Mouse (Mus musculus) forebrain, postnatal 0 days (tissue): Measurements from ENCODE around the gene Taf5l. TPM values are rescaled to one million over a fixed set of nuclear protein-coding genes. Genes with fewer than 3 reads are reported as not detected.
A peak's percentile ranks its signal among the peaks of the same experiment; 100 is the strongest.

Experiments
- ATAC-seq: fragments of 200-750 bp; cut with Nextera tagmentation; 2 replicates; pipeline ENCODE4 v1.8.0; 2017; ENCODE audit warnings: mild to moderate bottlenecking, moderate library complexity
- DNase-seq: peaks from one replicate; pipeline ENCODE4 v3.0.0-alpha.2; 2015
- H3K27ac ChIP-seq: fragments of 300-500 bp; sonication (generic); 2 replicates; pipeline ENCODE4 v1.5.1; 2014; ENCODE audit warnings: low read depth, mild to moderate bottlenecking, antibody characterized with exemption, low read length, moderate library complexity, mixed read lengths
- H3K27me3 ChIP-seq: fragments of 300-500 bp; sonication (generic); 2 replicates; pipeline ENCODE4 v1.6.1; 2014; ENCODE audit warnings: mild to moderate bottlenecking, low read length, mixed read lengths; ENCODE audit not compliant: insufficient read depth
- H3K36me3 ChIP-seq: fragments of 300-500 bp; sonication (generic); 2 replicates; pipeline ENCODE4 v1.6.1; 2014; ENCODE audit warnings: mild to moderate bottlenecking, moderate library complexity; ENCODE audit not compliant: insufficient read depth
- H3K4me1 ChIP-seq: fragments of 300-500 bp; sonication (generic); 2 replicates; pipeline ENCODE4 v1.6.1; 2014; ENCODE audit warnings: antibody characterized with exemption; ENCODE audit not compliant: insufficient read depth
- H3K4me2 ChIP-seq: fragments of 300-500 bp; sonication (generic); 2 replicates; pipeline ENCODE4 v1.6.1; 2014; ENCODE audit warnings: low read depth, mild to moderate bottlenecking, moderate library complexity
- H3K4me3 ChIP-seq: fragments of 300-500 bp; sonication (generic); 2 replicates; pipeline ENCODE4 v1.5.1; 2014; ENCODE audit warnings: low read depth, low read length, mixed read lengths
- H3K9ac ChIP-seq: fragments of 300-500 bp; sonication (generic); 2 replicates; pipeline ENCODE4 v1.6.1; 2014; ENCODE audit warnings: mild to moderate bottlenecking
- H3K9me3 ChIP-seq: fragments of 300-500 bp; sonication (generic); 2 replicates; pipeline ENCODE4 v1.6.1; 2016; ENCODE audit warnings: low read length
- CTCF ChIP-seq: sonication (generic); IDR thresholded peaks from 2 replicates; pipeline ENCODE4 v1.5.1; 2016; ENCODE audit warnings: antibody characterized with exemption, control low read depth, low read depth
- WGBS: fragments of 180-500 bp; shearing (Covaris S2); extraction: QIAGEN DNeasy Blood & Tissue Kit; methylation state at CpG from one replicate; pipeline ENCODE4 v1.1.7; 2014; 5-methylcytosine and 5-hydroxymethylcytosine counted together
- polyA plus RNA-seq: library from polyadenylated mRNA; unstranded; fragments of >200 nt; fragmentation: Nextera tagmentation; extraction: Ambion mirVana; gene quantifications from 2 replicates; pipeline ENCODE4 v1.2.1, GENCODE M21; 2015
- total RNA-seq: library from RNA; depleted of rRNA; stranded (reverse); fragments of >200 nt; gene quantifications from 2 replicates; pipeline ENCODE4 v1.2.3, GENCODE M21; 2014

Gene Taf5l
- total and polyA plus RNA-seq, 2 experiments from 2014 or later: 24.4 to 39.8 TPM

- H3K36me3 ChIP-seq: 0 out of 2 replicates have a peak, but pooled peaks cover 11% of the 10 kb centered on the region
- no peak overlapping the region for H3K9ac ChIP-seq
- no peak overlapping the region for H3K27ac ChIP-seq
- no peaks in the 10 kb centered on the region for H3K9me3 ChIP-seq
- no peak overlapping the region for H3K4me2 ChIP-seq
- H3K4me1 ChIP-seq: no peaks in the 10 kb centered on the region
- no peaks in the 10 kb centered on the region for H3K27me3 ChIP-seq
- no peak for ATAC-seq
- H3K4me3 ChIP-seq: no peak overlapping the region
- 65% methylated on average over 8 of the region's 8 CpGs for WGBS
- peak; percentile 19 for DNase-seq
- peak; percentile 44 for TF ChIP-seq CTCF
These were observed 28.6 kb downstream of the Taf5l start for GRCm38 (mm10) chr8:123992587-123992986.

DNA sequence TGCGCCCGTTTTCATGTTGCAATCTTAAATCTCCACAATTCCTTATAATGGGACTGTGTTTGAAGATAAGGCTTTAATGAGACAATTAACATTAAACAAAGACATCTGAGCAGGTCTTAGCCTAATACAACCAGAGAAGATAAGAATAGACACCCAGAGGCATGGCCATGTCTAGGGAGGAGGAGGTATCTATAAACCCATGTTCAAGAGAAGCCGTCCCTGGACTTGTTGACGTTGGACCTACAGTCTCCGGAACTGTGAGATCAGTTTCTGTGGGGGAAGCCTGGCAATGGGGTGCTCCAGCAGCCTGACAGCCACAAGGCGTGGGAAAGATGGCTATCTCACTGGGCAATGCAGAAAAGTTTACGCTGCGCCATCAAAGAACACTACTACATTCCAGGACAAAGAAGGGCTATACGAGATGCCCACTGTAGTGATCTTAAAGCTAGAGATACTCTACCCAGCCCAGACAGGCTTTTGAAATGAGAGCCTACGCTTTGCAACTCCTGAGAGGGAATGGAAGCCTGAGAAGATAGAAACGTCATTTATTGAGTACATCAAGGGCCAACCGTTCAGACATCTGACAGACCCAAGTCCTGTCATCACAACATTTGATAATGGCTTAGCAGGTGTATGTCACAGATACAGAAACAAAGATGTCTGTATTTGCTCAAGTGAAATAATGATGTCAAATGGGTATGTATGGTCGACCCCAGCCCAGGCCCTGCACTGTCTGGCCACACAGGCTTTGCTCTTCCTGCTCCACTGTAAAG lies 30.7 kb downstream of the Taf5l start:
- Histone ChIP-seq H3K4me1 (no peaks in the 10 kb centered on the region), H3K4me2 (no peak overlapping the region), H3K27ac (no peak overlapping the region), H3K36me3 (no peaks in the 10 kb centered on the region), H3K9me3 (no peaks in the 10 kb centered on the region), H3K9ac (no peak overlapping the region), H3K27me3 (no peaks in the 10 kb centered on the region), H3K4me3 (no peak overlapping the region)
- DNase-seq: no peak
- ATAC-seq: no peak
- TF ChIP-seq CTCF: no peak
- 91% methylated on average over 13 of the region's 13 CpGs for WGBS

DNA sequence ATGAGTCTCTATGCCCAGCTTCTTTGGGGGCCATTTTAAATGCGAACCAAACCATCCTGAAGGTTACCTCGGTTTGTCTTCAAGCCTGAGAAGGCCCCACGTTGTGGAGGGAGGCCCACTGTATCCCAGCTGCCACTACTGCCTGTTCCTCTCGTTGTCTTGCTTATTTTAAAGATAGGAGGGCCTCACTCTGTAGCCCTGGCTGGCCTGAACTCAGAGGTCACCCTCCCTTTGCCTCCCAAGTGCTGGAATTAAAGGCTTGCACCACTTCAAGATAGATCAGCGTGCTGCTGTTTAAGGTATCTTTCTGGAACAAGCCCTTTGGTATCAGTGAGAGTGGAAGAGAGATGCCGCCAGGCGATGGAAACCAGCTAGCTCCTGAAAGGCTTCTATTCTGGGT lies 32.1 kb downstream of the Taf5l start:
- ATAC-seq: no peak
- H3K4me1 ChIP-seq: no peaks in the 10 kb centered on the region
- WGBS: 79% methylated on average over 7 of the region's 7 CpGs

DNA sequence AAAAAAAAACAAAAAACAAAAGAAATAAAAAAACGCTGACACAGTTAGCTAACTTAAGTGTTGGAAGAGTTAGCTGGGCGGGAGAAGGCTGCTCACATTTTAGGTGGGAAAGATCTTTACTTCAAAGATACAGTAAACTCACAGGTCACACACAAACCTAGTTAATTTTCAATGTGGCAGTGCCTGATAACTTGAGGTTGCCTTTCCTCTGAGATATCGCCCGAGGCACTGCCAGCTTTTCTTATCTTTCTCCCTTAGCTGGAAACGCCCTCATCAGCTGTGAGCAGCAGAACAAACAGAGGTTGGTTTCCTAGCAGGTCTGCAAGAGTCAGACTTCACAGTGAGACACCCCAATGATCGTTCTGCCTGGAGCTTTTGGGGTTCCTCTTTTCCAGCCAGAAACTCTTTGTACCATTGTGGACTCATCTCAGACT lies 32.6 kb downstream of the Taf5l start:
- Histone ChIP-seq H3K27ac (no peak overlapping the region), H3K9ac (no peak overlapping the region), H3K4me3 (no peak overlapping the region), H3K4me2 (no peak overlapping the region), H3K4me1 (no peaks in the 10 kb centered on the region), H3K36me3 (no peaks in the 10 kb centered on the region), H3K27me3 (no peaks in the 10 kb centered on the region), H3K9me3 (no peaks in the 10 kb centered on the region)
- ATAC-seq: no peak
- 83% methylated on average over 6 of the region's 6 CpGs for WGBS
- DNase-seq: no peak
- no peak for TF ChIP-seq CTCF

More for the DNA sequence above, 32.1 kb downstream of the Taf5l start:
- H3K27me3 ChIP-seq: no peaks in the 10 kb centered on the region
- no peaks in the 10 kb centered on the region for H3K9me3 ChIP-seq
- no peak overlapping the region for H3K9ac ChIP-seq
- H3K36me3 ChIP-seq: no peaks in the 10 kb centered on the region
- no peak overlapping the region for H3K27ac ChIP-seq
- no peak for TF ChIP-seq CTCF
- H3K4me2 ChIP-seq: no peak overlapping the region
- DNase-seq: no peak
- H3K4me3 ChIP-seq: no peak overlapping the region

GRCm38 (mm10) chr8:123982826-123983400 lies 38.3 kb downstream of the Taf5l start, which contains the start of gene Abcb10:
Abcb10 (minus strand) TSS chr8:123983122.
- ATAC-seq (peak; percentile 88), DNase-seq (peak; percentile 75)
- TF ChIP-seq CTCF: no peak
- Histone ChIP-seq H3K4me2 (peak within 1 kb of the TSS; percentile 92), H3K9ac (peak within 1 kb of the TSS; percentile 76), H3K27me3 (no peaks in the 10 kb centered on the region), H3K4me1 (peaks cover 7% of the 10 kb centered on the region; the same call in 1 of the 2 replicates), H3K9me3 (no peaks in the 10 kb centered on the region), H3K4me3 (peak within 1 kb of the TSS; percentile 77), H3K27ac (peak within 1 kb of the TSS; percentile 50), H3K36me3 (no peaks in the 10 kb centered on the region)
- 2% methylated on average over 54 of the region's 56 CpGs for WGBS

- no peaks in the 10 kb centered on the region for H3K9me3 ChIP-seq
These were observed 38.9 kb downstream of the Taf5l start for GRCm38 (mm10) chr8:123982291-123982793.

GRCm38 (mm10) chr8:123981674-123982073 lies 39.5 kb downstream of the Taf5l start:
- peaks cover 7% of the 10 kb centered on the region; the same call in 1 of the 2 replicates for H3K4me1 ChIP-seq
- WGBS: 29% methylated on average over 4 of the region's 4 CpGs
- H3K9me3 ChIP-seq: no peaks in the 10 kb centered on the region
- H3K36me3 ChIP-seq: no peaks in the 10 kb centered on the region
- DNase-seq (peak; percentile 51), ATAC-seq (no peak)
- no peak overlapping the region; the same call in 1 of the 2 replicates for H3K27ac ChIP-seq
- no peaks in the 10 kb centered on the region for H3K27me3 ChIP-seq
- 0 out of 2 replicates have a peak overlapping the region, but pooled peaks have one; percentile 4 for H3K9ac ChIP-seq
- no peak for TF ChIP-seq CTCF
- H3K4me2 ChIP-seq: peak overlapping the region; percentile 92
- H3K4me3 ChIP-seq: peak overlapping the region; percentile 77

More at GRCm38 (mm10) chr8:123982291-123982793, 38.9 kb downstream of the Taf5l start:
- H3K4me1 ChIP-seq: peaks cover 7% of the 10 kb centered on the region; the same call in 1 of the 2 replicates
- ATAC-seq (peak; percentile 47), DNase-seq (peak; percentile 62)
- H3K9ac ChIP-seq: peak overlapping the region; percentile 76
- no peaks in the 10 kb centered on the region for H3K27me3 ChIP-seq
- H3K27ac ChIP-seq: peak overlapping the region; percentile 50
- peak overlapping the region; percentile 92 for H3K4me2 ChIP-seq
- under 1% methylated on average over 46 of the region's 48 CpGs for WGBS
- H3K36me3 ChIP-seq: no peaks in the 10 kb centered on the region
- H3K4me3 ChIP-seq: peak overlapping the region; percentile 77
- no peak for TF ChIP-seq CTCF
